Mouse (Mus musculus): Measurements from ENCODE around the gene Runx2.

DNA sequence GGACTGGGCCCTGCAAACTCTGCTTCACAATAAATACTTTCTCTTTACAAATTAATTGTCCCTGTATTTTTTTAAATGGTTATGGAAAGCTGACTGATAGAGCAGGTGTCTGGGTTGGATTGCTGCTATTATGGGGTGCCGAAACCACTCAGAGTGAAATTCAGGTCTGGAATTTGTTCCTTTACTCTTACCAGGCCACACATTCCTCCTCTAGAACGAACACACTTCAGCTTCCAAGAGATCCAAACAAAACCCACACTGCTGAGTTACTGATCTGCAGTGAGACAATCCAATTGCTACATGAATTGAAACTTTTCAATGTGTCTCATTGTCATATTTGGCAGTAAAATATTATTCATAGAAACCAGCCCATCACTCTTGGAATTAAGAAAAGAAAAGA is 47.6 kb downstream of the Runx2 start:
- TF ChIP-seq CTCF (IDR thresholded peaks at IDR 0.05; ENCODE audit: low read depth, low read length) (no peak), POLR2A (IDR thresholded peaks at IDR 0.05; ENCODE audit: borderline replicate concordance, low read depth, low read length) (no peak)

All from bone marrow macrophage, adult 2 months (primary cell).